Mouse (Mus musculus): ENCODE results near the gene Agbl4. TPM values are rescaled to one million over a fixed set of nuclear protein-coding genes. Genes with fewer than 3 reads are reported as not detected.

The Agbl4 gene
- polyA plus RNA-seq, 1 experiment from 2014 or later, result 0.16 TPM

DNA sequence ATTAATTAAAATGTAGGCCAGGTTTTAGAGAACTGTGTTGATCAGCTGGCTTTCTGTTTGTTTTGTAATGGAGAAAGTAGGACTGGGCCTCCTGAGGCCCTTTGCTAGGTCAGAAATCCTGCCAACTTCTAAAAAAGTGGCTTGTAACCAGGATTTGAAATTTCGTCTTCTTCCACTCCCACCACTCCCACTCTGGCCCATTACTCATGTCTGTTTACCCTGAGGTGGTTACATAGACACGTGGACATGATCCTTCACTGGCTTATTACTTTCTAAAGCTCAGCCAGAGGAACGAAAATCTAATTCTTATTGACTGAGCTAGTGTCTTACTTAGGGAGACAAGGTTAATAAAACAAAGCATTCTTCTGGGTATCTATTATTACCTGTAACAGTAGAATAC, 1307.5 kb downstream of the Agbl4 start:
- H3K4me3 ChIP-seq (ENCODE audit: low read length), result no peak overlapping the region
- no peaks in the 10 kb centered on the region for H3K9me3 ChIP-seq (ENCODE audit: control insufficient read depth, low read length)
- 40% methylated on average over 3 of the region's 3 CpGs for WGBS
- H3K4me1 ChIP-seq (ENCODE audit: control insufficient read depth, insufficient read depth, low read length), result no peaks in the 10 kb centered on the region
- no peaks in the 10 kb centered on the region for H3K27me3 ChIP-seq (replicated peaks; ENCODE audit: control insufficient read depth, insufficient read depth, low read length)
- no peaks in the 10 kb centered on the region for H3K36me3 ChIP-seq (ENCODE audit: control insufficient read depth, insufficient read depth, low read length)
- H3K9ac ChIP-seq (ENCODE audit: low read depth, low read length), result no peak overlapping the region
- H3K27ac ChIP-seq (ENCODE audit: low read length), result no peak overlapping the region
- H3K4me2 ChIP-seq (ENCODE audit: low read depth, low read length), result no peak overlapping the region
- no peak for ATAC-seq

Other genes with a start within 250 kb of the Agbl4 start
- gene Elavl4, start 45.8 kb upstream of the Agbl4 start, polyA plus RNA-seq (2015; fragmentation: Nextera tagmentation; extraction: Ambion mirVana), result 38.6 and 46.3 TPM in 2 replicates